Mouse (Mus musculus) ES-E14 (cell line): ENCODE measurements at regions not wholly inside any gene's neighbourhood (a gene's known extent, or its start where the extent isn't known, plus 50 kb on each side); places are given as distances from the start of the nearest gene placed in this dataset.
"Not testable (repeated sequence)": the region's sequence is repeated elsewhere in the genome, so short reads cannot be mapped to it uniquely, and the experiment has no call there.

Experiments used
- DNase-seq: peaks from one replicate; pipeline ENCODE4 v3.0.0-alpha.2; 2013; ENCODE audit warnings: low read depth, low spot score
- H3K27ac ChIP-seq: 2 replicates; pipeline ENCODE4 v1.5.1; 2012; ENCODE audit warnings: low read depth, mild to moderate bottlenecking, low read length, moderate library complexity, mixed read lengths; ENCODE audit not compliant: poor library complexity, insufficient read depth, severe bottlenecking
- H3K36me3 ChIP-seq: 2 replicates; pipeline ENCODE4 v1.6.1; 2012; ENCODE audit warnings: mild to moderate bottlenecking, low read length, moderate library complexity, mixed read lengths; ENCODE audit not compliant: control insufficient read depth, poor library complexity, insufficient read depth, severe bottlenecking
- H3K4me1 ChIP-seq, 2 experiments: fragments of 150-350 bp in 1 of 2; sonication (generic) in 1 of 2; 2 replicates each; pipeline ENCODE4 v1.6.1; 2012; ENCODE audit warnings: low read length in 2 of 2, mild to moderate bottlenecking in 1 of 2, mixed read lengths in 1 of 2; ENCODE audit not compliant: control insufficient read depth in 2 of 2, insufficient read depth in 2 of 2, poor library complexity in 1 of 2
- H3K4me3 ChIP-seq, 2 experiments: fragments of 150-350 bp in 1 of 2; sonication (generic) in 1 of 2; 2 replicates each; pipeline ENCODE4 v1.5.1; 2012; ENCODE audit warnings: low read length in 2 of 2, low read depth in 1 of 2, mild to moderate bottlenecking in 1 of 2, mixed read lengths in 1 of 2; ENCODE audit not compliant: insufficient read depth in 1 of 2, poor library complexity in 1 of 2, severe bottlenecking in 1 of 2
- H3K9ac ChIP-seq: 2 replicates; pipeline ENCODE4 v1.6.1; 2012; ENCODE audit warnings: low read depth, mild to moderate bottlenecking, low read length, mixed read lengths; ENCODE audit not compliant: poor library complexity, insufficient read depth, severe bottlenecking
- H3K9me3 ChIP-seq: fragments of 150-350 bp; sonication (generic); 2 replicates; pipeline ENCODE4 v1.6.1; 2012; ENCODE audit warnings: low read depth, mild to moderate bottlenecking, low read length; ENCODE audit not compliant: control insufficient read depth, insufficient read depth
- CHD2 ChIP-seq: IDR thresholded peaks from 2 replicates; pipeline ENCODE4 v1.6.1; 2014; ENCODE audit warnings: mild to moderate bottlenecking, low read depth, low read length, inconsistent platforms
- HCFC1 ChIP-seq: IDR thresholded peaks from 2 replicates; pipeline ENCODE4 v1.6.1; 2012; ENCODE audit warnings: low read length, inconsistent platforms, borderline replicate concordance; ENCODE audit not compliant: insufficient read depth
- MAFK ChIP-seq: IDR thresholded peaks from 2 replicates; pipeline ENCODE4 v1.6.1; 2014; ENCODE audit warnings: mild to moderate bottlenecking, low read depth, low read length, inconsistent platforms; ENCODE audit not compliant: insufficient read depth
- ZC3H11A ChIP-seq: IDR thresholded peaks from 2 replicates; pipeline ENCODE4 v1.6.1; 2012; ENCODE audit warnings: low read depth, mild to moderate bottlenecking, inconsistent platforms, low read length, borderline replicate concordance
- ZNF384 ChIP-seq: IDR thresholded peaks from 2 replicates; pipeline ENCODE4 v1.6.1; 2012; ENCODE audit warnings: low read depth, low read length, inconsistent platforms
- in situ Hi-C, 2 experiments: fragments of 600-800 bp; cut with MboI; formaldehyde crosslinking; loops; one replicate each; pipeline ENCODE4 v1.15.1; 2025; ENCODE audit warnings: low sequenced_read_pairs in 2 of 2, inconsistent platforms in 1 of 2; ENCODE audit not compliant: unreplicated experiment in 2 of 2

DNA sequence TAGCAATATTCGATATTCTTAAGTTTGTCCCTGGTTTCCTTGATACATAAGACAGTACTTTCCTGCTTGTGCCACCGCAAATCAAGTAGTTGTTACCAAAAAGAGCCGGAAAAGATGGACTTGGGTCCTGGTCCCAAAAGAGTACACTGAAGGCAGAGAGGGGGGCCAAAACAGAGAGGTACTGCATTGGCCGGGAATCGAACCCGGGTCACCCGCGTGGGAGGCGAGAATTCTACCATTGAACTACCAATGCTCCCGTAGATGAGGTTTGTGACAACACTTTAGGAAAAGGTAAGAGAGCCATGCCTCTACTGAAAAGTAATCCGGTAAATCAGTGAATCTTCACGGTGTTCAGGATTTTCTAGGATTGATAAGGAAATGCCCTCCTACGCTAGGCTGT lies 57.2 kb upstream of the Fcgr1 start:
- in situ Hi-C loops, H3K9me3 ChIP-seq, H3K9ac ChIP-seq, DNase-seq, H3K36me3 ChIP-seq, H3K4me3 ChIP-seq, H3K4me1 ChIP-seq, H3K27ac ChIP-seq: not testable (repeated sequence)

DNA sequence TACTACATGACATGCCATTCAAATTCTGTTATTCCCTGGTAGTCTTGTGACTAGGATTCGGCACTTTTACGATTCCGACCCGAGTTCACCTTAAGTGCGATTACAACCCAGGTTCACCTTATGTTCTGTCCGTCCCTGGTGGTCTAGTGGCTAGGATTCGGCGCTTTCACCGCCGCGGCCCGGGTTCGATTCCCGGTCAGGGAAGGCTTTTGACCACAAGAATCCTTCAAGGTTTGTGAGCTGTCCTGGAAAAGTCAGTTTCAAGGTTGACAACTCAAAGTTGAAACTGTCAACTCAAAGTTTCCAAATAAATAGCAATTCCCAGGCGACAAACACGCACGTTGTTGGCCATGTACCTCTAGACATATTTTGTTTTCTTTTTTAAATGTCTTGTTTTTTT lies 52.8 kb upstream of the Fcgr1 start:
- not testable (repeated sequence) for H3K9me3 ChIP-seq, H3K4me1 ChIP-seq, H3K9ac ChIP-seq, H3K4me3 ChIP-seq, H3K27ac ChIP-seq, DNase-seq, H3K36me3 ChIP-seq
- in situ Hi-C loops: loop anchor here in 1 of 2 experiments (25.0 kb wide), 1 partner anchor 91 kb away; no protein-coding TSS in a partner anchor

DNA sequence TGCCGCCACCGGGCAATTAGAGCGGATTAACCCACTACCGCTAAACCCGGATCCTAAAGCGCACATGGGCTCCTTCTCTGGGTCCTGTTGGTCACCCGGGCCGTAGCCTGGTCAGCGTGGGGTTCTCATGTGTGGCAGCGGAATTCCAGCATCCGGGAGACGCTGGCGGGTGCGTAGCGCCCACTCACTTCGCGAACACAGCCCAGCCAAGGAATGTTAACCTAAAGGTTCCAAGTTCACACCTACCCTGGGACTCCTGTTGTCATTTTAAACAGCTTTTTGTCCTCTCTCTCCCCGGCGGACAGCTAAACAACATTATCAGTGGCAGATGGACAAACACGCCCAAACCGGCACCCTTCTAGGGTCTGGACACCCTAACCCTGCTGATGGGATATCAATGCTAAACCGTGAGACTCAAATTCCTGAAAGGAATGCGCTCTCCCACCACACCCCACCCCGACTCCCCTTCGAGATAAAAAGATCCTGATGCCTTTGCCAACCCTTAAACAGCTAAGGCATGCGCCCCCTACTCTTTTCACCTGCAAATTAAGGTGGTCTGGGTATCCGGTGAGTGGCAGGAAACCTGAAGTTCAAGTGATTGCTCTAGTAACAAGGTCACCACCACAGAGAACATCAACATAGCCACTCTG lies 49.8 kb upstream of the Fcgr1 start:
- TF ChIP-seq CHD2 (no peak), ZNF384 (no peak), HCFC1 (no peak), MAFK (no peak), ZC3H11A (no peak)
- Histone ChIP-seq H3K9me3 (no peaks in the 10 kb centered on the region), H3K27ac (peak overlapping the region; percentile 64), H3K36me3 (no peaks in the 10 kb centered on the region), H3K4me3 (peak overlapping the region; percentile 46 to 47), H3K9ac (0 out of 2 replicates have a peak overlapping the region, but pooled peaks have one; percentile 48), H3K4me1 (peaks cover 9 to 10% of the 10 kb centered on the region in 2 experiments)
- in situ Hi-C loops: loop anchor here in 1 of 2 experiments (25.0 kb wide), 1 partner anchor 94 kb away; no protein-coding TSS in a partner anchor
- DNase-seq: no peak
